Mouse (Mus musculus) cortical plate, adult 2 months (tissue): Measurements from ENCODE around the gene Stk25.

ENCODE experiments used
- CTCF ChIP-seq: fragments of 200-500 bp; IDR thresholded peaks from 2 replicates; pipeline ENCODE4 v1.5.1; 2011; ENCODE audit warnings: mild to moderate bottlenecking, control low read depth, low read length; ENCODE audit not compliant: insufficient read depth; ENCODE audit errors: extremely low read depth
- POLR2A ChIP-seq: fragments of 200-500 bp; IDR thresholded peaks from 2 replicates; pipeline ENCODE4 v1.6.1; 2011; ENCODE audit warnings: mild to moderate bottlenecking, low read length, control low read depth; ENCODE audit not compliant: insufficient read depth; ENCODE audit errors: extremely low read depth

DNA sequence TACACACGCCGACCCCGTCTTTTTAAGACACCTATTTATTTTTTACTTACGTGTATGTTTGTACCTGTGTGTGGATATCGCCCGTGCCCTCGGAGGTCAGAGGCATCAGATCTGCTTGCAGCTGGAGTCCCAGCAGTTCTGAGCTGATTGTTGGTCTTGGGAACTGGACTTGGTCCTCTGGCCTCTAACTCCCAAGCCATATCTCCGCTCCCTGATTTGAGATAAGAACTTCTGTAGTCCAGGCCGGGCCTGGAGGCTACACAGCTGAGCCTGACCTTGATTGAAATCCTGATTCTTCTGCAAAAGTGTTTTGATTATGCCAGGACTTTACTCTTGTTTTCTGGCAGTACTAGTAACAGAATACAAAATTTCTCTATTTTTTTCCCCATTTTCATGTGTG lies 34.3 kb upstream of the Stk25 start:
- no peak for TF ChIP-seq CTCF
- no peak for TF ChIP-seq POLR2A
